Mouse (Mus musculus) cerebellum, postnatal 10 days (tissue): ENCODE data around the gene Cbfb.
A peak's percentile ranks its signal among the peaks of the same experiment; 100 is the strongest.
"Not testable (repeated sequence)": the region's sequence is repeated elsewhere in the genome, so short reads cannot be mapped to it uniquely, and the experiment has no call there.

ENCODE experiments used
- DNase-seq, 2 experiments: peaks; one replicate each; pipeline ENCODE4 v3.0.0; 2021; ENCODE audit warnings: mixed read lengths in 2 of 2

Cbfb gene

GRCm38 (mm10) chr8:105186467-105187005 lies 16.1 kb downstream of the Cbfb start:
- DNase-seq = no peak

GRCm38 (mm10) chr8:105192182-105192581 lies 21.7 kb downstream of the Cbfb start:
- no peak for DNase-seq

GRCm38 (mm10) chr8:105205748-105206147 lies 35.3 kb downstream of the Cbfb start:
- no peak for DNase-seq

GRCm38 (mm10) chr8:105206766-105207275 lies 36.3 kb downstream of the Cbfb start:
- DNase-seq = peak; percentile 40 to 63

- no peak for DNase-seq
These were observed 37.3 kb downstream of the Cbfb start for GRCm38 (mm10) chr8:105207675-105208273.

GRCm38 (mm10) chr8:105209153-105210110 lies 39.0 kb downstream of the Cbfb start:
- DNase-seq = no peak

GRCm38 (mm10) chr8:105214104-105214503 lies 43.6 kb downstream of the Cbfb start:
- DNase-seq = no peak

GRCm38 (mm10) chr8:105217926-105218522 lies 47.5 kb downstream of the Cbfb start:
- DNase-seq = peak; percentile 26 to 82

- DNase-seq = no peak
These were observed 53.4 kb downstream of the Cbfb start for GRCm38 (mm10) chr8:105223850-105224249.

GRCm38 (mm10) chr8:105224413-105225271 lies 54.2 kb downstream of the Cbfb start, which contains the start of gene D230025D16Rik:
D230025D16Rik (plus strand) TSS chr8:105225145.
- peak; percentile 97 to 98 for DNase-seq

GRCm38 (mm10) chr8:105225272-105225593 lies 54.8 kb downstream of the Cbfb start:
- no peak for DNase-seq

- no peak for DNase-seq
These were observed 55.4 kb downstream of the Cbfb start for GRCm38 (mm10) chr8:105225917-105226316.

GRCm38 (mm10) chr8:105231503-105232320 lies 61.2 kb downstream of the Cbfb start:
- no peak for DNase-seq

GRCm38 (mm10) chr8:105232321-105232693 lies 61.8 kb downstream of the Cbfb start:
- not testable (repeated sequence) for DNase-seq

- DNase-seq = no peak
These were observed 62.9 kb downstream of the Cbfb start for GRCm38 (mm10) chr8:105233126-105233935.

GRCm38 (mm10) chr8:105235206-105235605 lies 64.7 kb downstream of the Cbfb start:
- DNase-seq = no peak

- DNase-seq = no peak
These were observed 67.1 kb downstream of the Cbfb start for GRCm38 (mm10) chr8:105237442-105238142.

- DNase-seq = no peak
These were observed 70.5 kb downstream of the Cbfb start for GRCm38 (mm10) chr8:105241016-105241415.

- DNase-seq = no peak
These were observed 81.5 kb downstream of the Cbfb start for GRCm38 (mm10) chr8:105251954-105252353.
